Mouse (Mus musculus): Measurements from ENCODE around the gene Rexo5. TPM values are rescaled to one million over a fixed set of nuclear protein-coding genes. Genes with fewer than 3 reads are reported as not detected.

Rexo5 gene
- polyA plus RNA-seq, 1 experiment: 3.3 TPM

GRCm38 (mm10) chr7:119753696-119754095 is 40.1 kb upstream of the Rexo5 start:
- Histone ChIP-seq H3K4me3 (no peak overlapping the region), H3K27me3 (ENCODE audit: control insufficient read depth, insufficient read depth, insufficient read length) (no peaks in the 10 kb centered on the region), H3K4me2 (ENCODE audit: low read depth) (no peak overlapping the region), H3K36me3 (ENCODE audit: control insufficient read depth, insufficient read depth) (no peaks in the 10 kb centered on the region), H3ac (ENCODE audit: control insufficient read depth, insufficient read length) (no peak overlapping the region), H3K79me2 (ENCODE audit: control insufficient read depth, insufficient read depth) (no peaks in the 10 kb centered on the region)
- no peak for TF ChIP-seq SRF (IDR thresholded peaks at IDR 0.05; ENCODE audit: control insufficient read depth, insufficient read length, low read depth)
- TF ChIP-seq TCF3 (IDR thresholded peaks at IDR 0.05; ENCODE audit: insufficient read length, low read depth): no peak
- no peak for TF ChIP-seq CEBPB (IDR thresholded peaks at IDR 0.05; ENCODE audit: insufficient read depth, poor library complexity, severe bottlenecking)
- TF ChIP-seq POLR2AphosphoS2 (IDR thresholded peaks at IDR 0.05; ENCODE audit: insufficient read length, low read depth): no peak
- TF ChIP-seq MYOD1 (IDR thresholded peaks at IDR 0.05; ENCODE audit: control insufficient read depth in 1 of 3, insufficient read length in 2 of 3, low read depth in 2 of 3): no peak
- TF ChIP-seq USF1 (IDR thresholded peaks at IDR 0.05; ENCODE audit: low read depth): no peak
- TF ChIP-seq TCF12 (IDR thresholded peaks at IDR 0.05; ENCODE audit: insufficient read depth, poor library complexity, severe bottlenecking): no peak
- no peak for TF ChIP-seq MAX (IDR thresholded peaks at IDR 0.05; ENCODE audit: low read depth)
- no peak for TF ChIP-seq REST (IDR thresholded peaks at IDR 0.05; ENCODE audit: insufficient read depth, insufficient read length)
- TF ChIP-seq POLR2A (IDR thresholded peaks at IDR 0.05; ENCODE audit: insufficient read length, low read depth): no peak
- no peak for TF ChIP-seq E2F4 (IDR thresholded peaks at IDR 0.05; ENCODE audit: insufficient read depth)
- no peak for TF ChIP-seq MYOG (IDR thresholded peaks at IDR 0.05; ENCODE audit: control insufficient read depth in 1 of 3, insufficient read depth in 1 of 3, insufficient read length in 2 of 3, low read depth in 2 of 3)

GRCm38 (mm10) chr7:119760527-119760951 is 33.3 kb upstream of the Rexo5 start, which contains the start of gene Acsm3:
TSS of gene Acsm3 (plus strand) at chr7:119760923.
- TF ChIP-seq REST (IDR thresholded peaks at IDR 0.05; ENCODE audit: insufficient read depth, insufficient read length) (no peak), TCF12 (IDR thresholded peaks at IDR 0.05; ENCODE audit: insufficient read depth, poor library complexity, severe bottlenecking) (no peak), POLR2A (IDR thresholded peaks at IDR 0.05; ENCODE audit: insufficient read length, low read depth) (no peak), MYOG (IDR thresholded peaks at IDR 0.05; ENCODE audit: control insufficient read depth in 1 of 3, insufficient read depth in 1 of 3, insufficient read length in 2 of 3, low read depth in 2 of 3) (no peak), MAX (IDR thresholded peaks at IDR 0.05; ENCODE audit: low read depth) (no peak), TCF3 (IDR thresholded peaks at IDR 0.05; ENCODE audit: insufficient read length, low read depth) (no peak), POLR2AphosphoS2 (IDR thresholded peaks at IDR 0.05; ENCODE audit: insufficient read length, low read depth) (no peak), MYOD1 (IDR thresholded peaks at IDR 0.05; ENCODE audit: control insufficient read depth in 1 of 3, insufficient read length in 2 of 3, low read depth in 2 of 3) (no peak), E2F4 (IDR thresholded peaks at IDR 0.05; ENCODE audit: insufficient read depth) (no peak), SRF (IDR thresholded peaks at IDR 0.05; ENCODE audit: control insufficient read depth, insufficient read length, low read depth) (no peak), USF1 (IDR thresholded peaks at IDR 0.05; ENCODE audit: low read depth) (no peak), CEBPB (IDR thresholded peaks at IDR 0.05; ENCODE audit: insufficient read depth, poor library complexity, severe bottlenecking) (no peak)
- Histone ChIP-seq H3K79me2 (ENCODE audit: control insufficient read depth, insufficient read depth) (no peaks in the 10 kb centered on the region), H3K36me3 (ENCODE audit: control insufficient read depth, insufficient read depth) (no peaks in the 10 kb centered on the region), H3K27me3 (ENCODE audit: control insufficient read depth, insufficient read depth, insufficient read length) (no peaks in the 10 kb centered on the region), H3K4me3 (no peak within 1 kb of the TSS), H3ac (ENCODE audit: control insufficient read depth, insufficient read length) (no peak within 1 kb of the TSS), H3K4me2 (ENCODE audit: low read depth) (no peak within 1 kb of the TSS)

GRCm38 (mm10) chr7:119762166-119762697 is 31.6 kb upstream of the Rexo5 start:
- Histone ChIP-seq H3ac (ENCODE audit: control insufficient read depth, insufficient read length) (no peak overlapping the region), H3K4me2 (ENCODE audit: low read depth) (no peak overlapping the region), H3K36me3 (ENCODE audit: control insufficient read depth, insufficient read depth) (no peaks in the 10 kb centered on the region), H3K27me3 (ENCODE audit: control insufficient read depth, insufficient read depth, insufficient read length) (no peaks in the 10 kb centered on the region), H3K4me3 (no peak overlapping the region), H3K79me2 (ENCODE audit: control insufficient read depth, insufficient read depth) (no peaks in the 10 kb centered on the region)
- TF ChIP-seq POLR2A (IDR thresholded peaks at IDR 0.05; ENCODE audit: insufficient read length, low read depth) (no peak), REST (IDR thresholded peaks at IDR 0.05; ENCODE audit: insufficient read depth, insufficient read length) (no peak), MYOD1 (IDR thresholded peaks at IDR 0.05; ENCODE audit: control insufficient read depth in 1 of 3, insufficient read length in 2 of 3, low read depth in 2 of 3) (no peak), TCF12 (IDR thresholded peaks at IDR 0.05; ENCODE audit: insufficient read depth, poor library complexity, severe bottlenecking) (no peak), POLR2AphosphoS2 (IDR thresholded peaks at IDR 0.05; ENCODE audit: insufficient read length, low read depth) (no peak), MAX (IDR thresholded peaks at IDR 0.05; ENCODE audit: low read depth) (no peak), TCF3 (IDR thresholded peaks at IDR 0.05; ENCODE audit: insufficient read length, low read depth) (no peak), MYOG (IDR thresholded peaks at IDR 0.05; ENCODE audit: control insufficient read depth in 1 of 3, insufficient read depth in 1 of 3, insufficient read length in 2 of 3, low read depth in 2 of 3) (no peak), CEBPB (IDR thresholded peaks at IDR 0.05; ENCODE audit: insufficient read depth, poor library complexity, severe bottlenecking) (no peak), E2F4 (IDR thresholded peaks at IDR 0.05; ENCODE audit: insufficient read depth) (no peak), SRF (IDR thresholded peaks at IDR 0.05; ENCODE audit: control insufficient read depth, insufficient read length, low read depth) (no peak), USF1 (IDR thresholded peaks at IDR 0.05; ENCODE audit: low read depth) (no peak)

- Histone ChIP-seq H3K27me3 (ENCODE audit: control insufficient read depth, insufficient read depth, insufficient read length) (no peaks in the 10 kb centered on the region), H3ac (ENCODE audit: control insufficient read depth, insufficient read length) (no peak overlapping the region), H3K36me3 (ENCODE audit: control insufficient read depth, insufficient read depth) (no peaks in the 10 kb centered on the region), H3K79me2 (ENCODE audit: control insufficient read depth, insufficient read depth) (no peaks in the 10 kb centered on the region), H3K4me3 (no peak overlapping the region), H3K4me2 (ENCODE audit: low read depth) (no peak overlapping the region)
- TF ChIP-seq POLR2AphosphoS2 (IDR thresholded peaks at IDR 0.05; ENCODE audit: insufficient read length, low read depth) (no peak), TCF12 (IDR thresholded peaks at IDR 0.05; ENCODE audit: insufficient read depth, poor library complexity, severe bottlenecking) (no peak), E2F4 (IDR thresholded peaks at IDR 0.05; ENCODE audit: insufficient read depth) (no peak), POLR2A (IDR thresholded peaks at IDR 0.05; ENCODE audit: insufficient read length, low read depth) (no peak), MYOG (IDR thresholded peaks at IDR 0.05; ENCODE audit: control insufficient read depth in 1 of 3, insufficient read depth in 1 of 3, insufficient read length in 2 of 3, low read depth in 2 of 3) (no peak), MAX (IDR thresholded peaks at IDR 0.05; ENCODE audit: low read depth) (no peak), USF1 (IDR thresholded peaks at IDR 0.05; ENCODE audit: low read depth) (no peak), REST (IDR thresholded peaks at IDR 0.05; ENCODE audit: insufficient read depth, insufficient read length) (no peak), SRF (IDR thresholded peaks at IDR 0.05; ENCODE audit: control insufficient read depth, insufficient read length, low read depth) (no peak), CEBPB (IDR thresholded peaks at IDR 0.05; ENCODE audit: insufficient read depth, poor library complexity, severe bottlenecking) (no peak), MYOD1 (IDR thresholded peaks at IDR 0.05; ENCODE audit: control insufficient read depth in 1 of 3, insufficient read length in 2 of 3, low read depth in 2 of 3) (no peak)
Measured at GRCm38 (mm10) chr7:119764377-119764776, 29.4 kb upstream of the Rexo5 start.

Data from myocyte (in vitro differentiated cells).